Mouse (Mus musculus) heart, adult 2 months (tissue): Measurements from ENCODE around the gene Atg16l2.

Experiments
- CTCF ChIP-seq: fragments of 200-600 bp; IDR thresholded peaks from 2 replicates; pipeline ENCODE4 v1.8.1; 2022; ENCODE audit warnings: antibody characterized with exemption, mild to moderate bottlenecking, moderate library complexity
- POLR2A ChIP-seq: fragments of 200-500 bp; IDR thresholded peaks from 2 replicates; pipeline ENCODE4 v1.6.1; 2011; ENCODE audit warnings: mild to moderate bottlenecking, low read depth, low read length, control low read depth; ENCODE audit not compliant: insufficient read depth

GRCm38 (mm10) chr7:101293611-101294010 is 8.4 kb downstream of the Atg16l2 start:
- TF ChIP-seq CTCF: no peak
- no peak for TF ChIP-seq POLR2A
